Mouse (Mus musculus): ENCODE results near the gene Ankrd12. TPM values are rescaled to one million over a fixed set of nuclear protein-coding genes. Genes with fewer than 3 reads are reported as not detected.

The Ankrd12 gene
- polyA plus RNA-seq, 3 experiments from 2014 or later, result 95.5 to 175 (median 163) TPM

- ATAC-seq, result peak; percentile 96
Observed at GRCm38 (mm10) chr17:65929319-65929978, 147.4 kb downstream of the Ankrd12 start.

GRCm38 (mm10) chr17:65927077-65927476, 149.8 kb downstream of the Ankrd12 start:
- no peak for ATAC-seq

- no peak for ATAC-seq
Observed at GRCm38 (mm10) chr17:65924218-65924617, 152.7 kb downstream of the Ankrd12 start.

GRCm38 (mm10) chr17:65921975-65922374, 154.9 kb downstream of the Ankrd12 start:
- no peak for ATAC-seq

- ATAC-seq, result no peak
Observed at GRCm38 (mm10) chr17:65919235-65919634, 157.7 kb downstream of the Ankrd12 start.

- ATAC-seq, result no peak
Observed at GRCm38 (mm10) chr17:65916135-65916668, 160.7 kb downstream of the Ankrd12 start.

Other genes with a start within 250 kb of the Ankrd12 start
- gene Ralbp1, start 191.3 kb downstream of the Ankrd12 start, polyA plus RNA-seq (2017; shearing (Covaris generic)), result 10 to 100 TPM; 48.4 to 62.8 (median 60.1) TPM
- 10 to 100 TPM; 18.6 to 22.8 (median 22.1) TPM for gene Twsg1, start 125.9 kb downstream of the Ankrd12 start, polyA plus RNA-seq (2017; shearing (Covaris generic))
- gene Ndufv2, start 24.5 kb upstream of the Ankrd12 start, polyA plus RNA-seq (2017; shearing (Covaris generic)), result 100 to 1,000 TPM; 224 to 258 (median 256) TPM
- 10 to 100 TPM; 32.2 to 42.5 (median 32.9) TPM for gene Washc1, start 34.5 kb upstream of the Ankrd12 start, polyA plus RNA-seq (2017; shearing (Covaris generic))
- gene Ddx11, start 46.4 kb upstream of the Ankrd12 start, polyA plus RNA-seq (2017; shearing (Covaris generic)), result 10 to 100 TPM; 13.0 to 16.8 (median 14.9) TPM